Mouse (Mus musculus): ENCODE results near the gene 4933406M09Rik. TPM values are rescaled to one million over a fixed set of nuclear protein-coding genes. Genes with fewer than 3 reads are reported as not detected.

Gene 4933406M09Rik
- polyA plus RNA-seq, 1 experiment from 2014 or later = not detected

DNA sequence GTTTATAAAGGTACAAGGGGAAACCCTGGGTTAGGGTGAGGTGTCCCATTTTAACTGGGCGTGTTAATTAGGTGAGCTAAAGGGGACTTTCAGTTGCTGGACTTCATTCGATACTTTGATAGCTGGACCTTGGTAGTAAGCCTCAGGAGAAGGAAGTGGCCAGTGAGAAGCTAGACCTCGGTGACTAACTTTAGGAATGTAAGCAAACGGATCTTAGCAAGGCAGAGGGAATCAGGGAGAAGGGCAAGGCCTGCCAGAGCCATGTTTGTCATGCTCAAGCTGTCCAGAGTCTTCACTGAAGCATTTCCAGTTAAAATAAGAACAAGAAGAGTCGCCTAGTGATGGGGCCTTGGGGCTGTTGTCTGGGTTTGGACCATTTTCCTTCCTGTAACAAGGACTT lies 20.2 kb upstream of the 4933406M09Rik start:
- no peak for ATAC-seq
- no peak overlapping the region for H3K27ac ChIP-seq (ENCODE audit: low read length)
- H3K9me3 ChIP-seq (ENCODE audit: control insufficient read depth, low read length) = 0 out of 2 replicates have a peak, but pooled peaks cover 2% of the 10 kb centered on the region
- no peak overlapping the region for H3K4me2 ChIP-seq (ENCODE audit: low read length)
- H3K9ac ChIP-seq (replicated peaks; ENCODE audit: low read depth, low read length) = no peak overlapping the region
- H3K27me3 ChIP-seq (replicated peaks; ENCODE audit: control insufficient read depth, insufficient read depth, low read length) = no peaks in the 10 kb centered on the region
- 70% methylated on average over 5 of the region's 5 CpGs for WGBS
- peaks cover 8% of the 10 kb centered on the region for H3K4me1 ChIP-seq (replicated peaks; ENCODE audit: control insufficient read depth, insufficient read depth, low read length)
- no peak overlapping the region for H3K4me3 ChIP-seq (replicated peaks; ENCODE audit: low read length)
- H3K36me3 ChIP-seq (ENCODE audit: control insufficient read depth, insufficient read depth) = no peaks in the 10 kb centered on the region

DNA sequence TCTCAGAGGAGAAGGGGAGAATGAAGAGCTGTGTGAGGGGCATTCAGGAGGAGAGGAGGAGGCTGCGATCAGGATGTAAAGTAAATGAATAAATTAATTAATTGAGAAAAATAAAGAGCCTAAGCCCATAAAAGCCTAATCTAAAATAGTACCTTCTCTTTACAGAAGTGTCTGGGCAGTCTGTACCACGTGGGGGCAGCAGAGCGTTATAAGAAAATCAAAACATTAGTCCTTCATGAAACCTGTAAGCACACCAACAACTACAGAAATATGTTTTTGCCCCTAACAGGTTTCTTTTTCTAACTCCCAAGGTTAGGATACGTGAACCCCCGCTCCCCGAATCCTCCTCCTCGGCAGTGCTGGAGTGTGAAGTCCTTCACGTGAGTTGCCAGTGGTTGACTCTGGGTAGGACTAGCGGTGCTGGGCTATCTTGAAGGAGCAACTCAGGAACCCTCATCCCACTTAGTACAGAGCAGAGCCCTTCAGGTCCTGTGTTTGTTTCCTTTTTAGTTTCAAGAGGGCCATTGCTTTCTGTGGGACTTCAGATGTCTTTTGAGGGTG lies 16.9 kb upstream of the 4933406M09Rik start:
- 55% methylated on average over 9 of the region's 9 CpGs for WGBS

DNA sequence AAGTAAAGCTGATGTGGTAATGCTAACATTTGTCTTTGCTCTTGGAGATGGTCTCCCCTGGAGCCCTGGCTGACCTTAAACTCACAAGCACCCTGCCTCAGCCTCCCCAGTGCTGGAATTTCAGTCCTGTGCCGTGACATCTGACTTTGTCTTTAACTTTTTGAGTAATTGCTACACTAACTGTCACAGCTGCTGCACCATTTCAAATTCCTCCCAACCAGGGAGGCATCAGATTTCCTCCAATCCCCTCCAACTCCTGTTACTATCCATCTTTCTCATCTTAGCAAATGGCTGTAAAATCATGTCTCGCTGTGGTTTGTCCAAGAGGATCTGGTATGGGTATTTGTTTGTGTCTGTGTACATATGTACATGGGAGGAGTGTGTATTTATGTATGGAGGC lies 11.6 kb upstream of the 4933406M09Rik start:
- H3K4me2 ChIP-seq (ENCODE audit: low read length) = no peak overlapping the region
- ATAC-seq = no peak
- no peak overlapping the region for H3K9ac ChIP-seq (replicated peaks; ENCODE audit: low read depth, low read length)
- 74% methylated on average over 2 of the region's 2 CpGs for WGBS
- H3K36me3 ChIP-seq (ENCODE audit: control insufficient read depth, insufficient read depth) = no peaks in the 10 kb centered on the region
- H3K4me3 ChIP-seq (replicated peaks; ENCODE audit: low read length) = no peak overlapping the region
- H3K4me1 ChIP-seq (replicated peaks; ENCODE audit: control insufficient read depth, insufficient read depth, low read length) = no peaks in the 10 kb centered on the region
- H3K27ac ChIP-seq (ENCODE audit: low read length) = no peak overlapping the region
- 0 out of 2 replicates have a peak, but pooled peaks cover 2% of the 10 kb centered on the region for H3K9me3 ChIP-seq (ENCODE audit: control insufficient read depth, low read length)
- H3K27me3 ChIP-seq (replicated peaks; ENCODE audit: control insufficient read depth, insufficient read depth, low read length) = no peaks in the 10 kb centered on the region

More for the DNA sequence above, 16.9 kb upstream of the 4933406M09Rik start:
- Histone ChIP-seq H3K9me3 (ENCODE audit: control insufficient read depth, low read length) (0 out of 2 replicates have a peak, but pooled peaks cover 2% of the 10 kb centered on the region), H3K4me1 (replicated peaks; ENCODE audit: control insufficient read depth, insufficient read depth, low read length) (no peaks in the 10 kb centered on the region), H3K4me2 (ENCODE audit: low read length) (no peak overlapping the region), H3K27ac (ENCODE audit: low read length) (no peak overlapping the region), H3K36me3 (ENCODE audit: control insufficient read depth, insufficient read depth) (no peaks in the 10 kb centered on the region), H3K9ac (replicated peaks; ENCODE audit: low read depth, low read length) (no peak overlapping the region), H3K4me3 (replicated peaks; ENCODE audit: low read length) (no peak overlapping the region), H3K27me3 (replicated peaks; ENCODE audit: control insufficient read depth, insufficient read depth, low read length) (no peaks in the 10 kb centered on the region)
- ATAC-seq = no peak

DNA sequence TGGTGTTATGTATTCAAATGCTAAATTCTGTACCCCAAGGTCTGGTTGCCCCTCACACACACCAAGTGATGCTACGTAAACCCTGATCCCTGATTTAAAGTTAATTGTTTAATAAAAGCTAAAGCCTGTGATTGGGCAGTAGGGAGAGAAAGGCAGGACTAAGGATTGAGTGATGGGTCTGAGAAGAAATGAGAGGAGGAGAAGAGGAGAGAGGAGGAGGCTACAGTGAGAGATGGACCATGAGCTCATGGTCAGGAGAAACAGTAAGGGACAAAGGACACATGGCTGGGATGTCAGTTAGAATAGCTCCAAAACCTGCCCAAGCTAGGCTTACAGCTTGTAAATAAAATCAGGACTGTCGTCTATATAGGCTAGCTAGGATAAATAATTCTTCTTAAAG lies 4.7 kb upstream of the 4933406M09Rik start:
- H3K27me3 ChIP-seq (replicated peaks; ENCODE audit: control insufficient read depth, insufficient read depth, low read length) = 0 out of 2 replicates have a peak, but pooled peaks cover 2% of the 10 kb centered on the region
- H3K27ac ChIP-seq (ENCODE audit: low read length) = no peak overlapping the region
- 73% methylated on average over 2 of the region's 2 CpGs for WGBS
- no peak overlapping the region for H3K4me2 ChIP-seq (ENCODE audit: low read length)
- no peak overlapping the region for H3K4me3 ChIP-seq (replicated peaks; ENCODE audit: low read length)
- H3K9ac ChIP-seq (replicated peaks; ENCODE audit: low read depth, low read length) = no peak overlapping the region
- H3K4me1 ChIP-seq (replicated peaks; ENCODE audit: control insufficient read depth, insufficient read depth, low read length) = peaks cover 7% of the 10 kb centered on the region; the same call in 1 of the 2 replicates
- no peak for ATAC-seq
- no peaks in the 10 kb centered on the region for H3K36me3 ChIP-seq (ENCODE audit: control insufficient read depth, insufficient read depth)
- H3K9me3 ChIP-seq (ENCODE audit: control insufficient read depth, low read length) = no peaks in the 10 kb centered on the region

DNA sequence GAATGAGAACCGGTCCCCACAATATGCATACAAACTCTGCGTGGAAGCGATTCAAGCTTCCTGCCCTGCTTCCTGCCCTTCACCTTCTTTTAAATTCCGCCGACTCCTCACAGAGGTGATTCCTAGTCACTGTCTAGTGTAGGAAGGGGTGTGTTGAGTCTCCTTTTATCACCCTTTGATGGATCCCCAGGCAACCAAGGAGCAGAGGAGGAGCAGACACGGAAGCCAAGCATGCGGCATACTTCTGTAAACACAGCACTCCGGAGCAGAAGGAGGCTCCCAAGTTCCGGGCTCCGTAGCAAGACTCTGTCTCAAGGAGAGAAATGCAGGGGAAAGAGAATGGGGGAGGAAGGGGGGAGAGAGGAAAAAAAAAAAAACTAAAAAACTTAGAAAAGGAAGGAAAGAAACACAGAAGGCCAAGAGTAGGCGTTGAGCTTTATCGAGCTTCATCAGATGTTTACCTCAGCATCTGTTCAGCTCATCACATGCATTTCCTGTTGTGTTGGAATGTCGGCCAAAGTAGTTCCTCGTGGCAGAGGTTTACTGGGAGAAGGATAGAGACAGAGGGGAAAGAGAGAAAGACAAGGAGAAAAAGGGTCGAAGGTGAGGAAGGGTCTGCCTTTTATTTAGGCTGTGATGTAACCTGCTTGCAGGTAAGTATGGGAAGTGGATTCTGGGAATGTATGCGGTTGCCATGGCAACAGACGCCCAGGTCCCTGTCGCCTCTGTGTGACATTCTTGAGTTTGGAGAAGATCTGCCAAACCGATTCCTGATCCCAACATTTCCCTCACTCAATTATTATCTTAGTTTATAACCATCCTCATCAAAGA lies 3.7 kb upstream of the 4933406M09Rik start:
- ATAC-seq = no peak
- WGBS = 16% methylated on average over 19 of the region's 19 CpGs
- H3K27me3 ChIP-seq (replicated peaks; ENCODE audit: control insufficient read depth, insufficient read depth, low read length) = 0 out of 2 replicates have a peak, but pooled peaks cover 2% of the 10 kb centered on the region

DNA sequence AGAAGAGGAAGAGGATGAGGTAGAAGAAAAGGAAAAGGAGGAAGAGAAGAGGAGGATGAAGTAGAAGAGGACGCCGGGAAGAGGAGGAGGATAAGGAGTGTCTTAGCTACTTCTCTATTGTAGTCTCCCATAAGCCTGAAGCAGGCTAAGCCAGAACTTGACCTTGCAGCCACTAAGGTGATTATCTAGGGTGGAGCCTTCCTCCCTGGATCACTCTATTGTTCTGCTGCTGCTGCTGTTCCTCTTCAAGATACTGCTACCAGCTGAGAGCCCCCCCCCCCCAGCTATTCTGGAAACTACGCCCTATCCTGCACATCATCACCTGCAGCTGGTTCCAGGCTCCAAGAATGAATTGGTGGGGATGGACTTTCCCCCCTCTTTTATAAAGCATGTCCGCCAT lies 1.2 kb upstream of the 4933406M09Rik start:
- Histone ChIP-seq H3K4me2 (ENCODE audit: low read length) (no peak overlapping the region), H3K36me3 (ENCODE audit: control insufficient read depth, insufficient read depth) (no peaks in the 10 kb centered on the region), H3K27me3 (replicated peaks; ENCODE audit: control insufficient read depth, insufficient read depth, low read length) (0 out of 2 replicates have a peak, but pooled peaks cover 2% of the 10 kb centered on the region), H3K27ac (ENCODE audit: low read length) (no peak overlapping the region), H3K4me1 (replicated peaks; ENCODE audit: control insufficient read depth, insufficient read depth, low read length) (peaks cover 7% of the 10 kb centered on the region; the same call in 1 of the 2 replicates), H3K4me3 (replicated peaks; ENCODE audit: low read length) (no peak overlapping the region), H3K9ac (replicated peaks; ENCODE audit: low read depth, low read length) (no peak overlapping the region), H3K9me3 (ENCODE audit: control insufficient read depth, low read length) (no peaks in the 10 kb centered on the region)
- no peak for ATAC-seq
- 90% methylated on average over 4 of the region's 4 CpGs for WGBS

More for the DNA sequence above, 3.7 kb upstream of the 4933406M09Rik start:
- peaks cover 7% of the 10 kb centered on the region; the same call in 1 of the 2 replicates for H3K4me1 ChIP-seq (replicated peaks; ENCODE audit: control insufficient read depth, insufficient read depth, low read length)
- no peaks in the 10 kb centered on the region for H3K9me3 ChIP-seq (ENCODE audit: control insufficient read depth, low read length)
- H3K4me3 ChIP-seq (replicated peaks; ENCODE audit: low read length) = peak overlapping the region; percentile 22
- H3K27ac ChIP-seq (ENCODE audit: low read length) = no peak overlapping the region
- no peaks in the 10 kb centered on the region for H3K36me3 ChIP-seq (ENCODE audit: control insufficient read depth, insufficient read depth)
- no peak overlapping the region for H3K9ac ChIP-seq (replicated peaks; ENCODE audit: low read depth, low read length)
- H3K4me2 ChIP-seq (ENCODE audit: low read length) = peak overlapping the region; percentile 36

DNA sequence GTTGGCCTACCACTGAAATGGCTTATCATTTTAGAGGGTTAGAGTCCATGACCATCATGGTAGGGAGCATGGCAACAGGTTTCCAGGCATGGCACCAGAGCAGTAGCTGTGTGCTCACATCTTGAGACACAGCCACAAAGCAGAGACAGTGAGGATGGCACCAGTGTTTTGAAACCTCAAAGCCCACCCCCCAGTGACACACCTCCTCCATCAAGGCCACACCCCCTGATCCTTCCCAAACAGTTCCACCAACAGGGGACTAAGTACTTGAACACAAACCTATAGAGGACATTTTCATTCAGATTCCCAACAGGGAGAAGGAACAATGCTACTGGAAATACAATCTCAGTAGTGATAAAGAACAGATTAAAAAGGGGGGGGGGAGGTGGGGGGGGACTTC lies 564 bp upstream of the 4933406M09Rik start:
- H3K36me3 ChIP-seq (ENCODE audit: control insufficient read depth, insufficient read depth) = no peaks in the 10 kb centered on the region
- no peak for ATAC-seq
- no peaks in the 10 kb centered on the region for H3K9me3 ChIP-seq (ENCODE audit: control insufficient read depth, low read length)
- no peak overlapping the region for H3K4me2 ChIP-seq (ENCODE audit: low read length)
- no peak overlapping the region for H3K9ac ChIP-seq (replicated peaks; ENCODE audit: low read depth, low read length)
- H3K27ac ChIP-seq (ENCODE audit: low read length) = no peak overlapping the region
- H3K27me3 ChIP-seq (replicated peaks; ENCODE audit: control insufficient read depth, insufficient read depth, low read length) = 0 out of 2 replicates have a peak, but pooled peaks cover 2% of the 10 kb centered on the region
- peaks cover 7% of the 10 kb centered on the region; the same call in 1 of the 2 replicates for H3K4me1 ChIP-seq (replicated peaks; ENCODE audit: control insufficient read depth, insufficient read depth, low read length)
- no peak overlapping the region for H3K4me3 ChIP-seq (replicated peaks; ENCODE audit: low read length)

DNA sequence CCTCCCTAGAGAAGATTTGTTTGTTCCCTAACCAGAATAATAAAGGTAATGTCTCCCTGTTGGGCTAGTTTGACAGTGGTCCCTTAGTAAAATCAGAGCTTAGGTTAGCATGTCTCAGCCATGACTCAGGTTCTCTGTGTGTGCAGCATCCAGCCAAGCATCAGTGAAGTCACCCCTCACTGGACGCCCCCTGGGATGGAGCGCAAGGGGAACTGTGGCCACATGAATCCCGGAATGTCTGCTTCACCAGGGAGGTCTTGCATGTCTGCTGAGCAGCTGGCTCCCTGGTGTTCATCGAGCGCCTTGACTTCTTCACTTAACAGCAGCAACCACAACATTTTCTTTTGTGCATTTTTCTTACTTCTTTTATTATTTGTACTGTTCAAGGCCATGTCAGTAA lies 8.1 kb downstream of the 4933406M09Rik start:
- H3K27ac ChIP-seq (ENCODE audit: low read length) = no peak overlapping the region
- no peak for ATAC-seq
- no peaks in the 10 kb centered on the region for H3K9me3 ChIP-seq (ENCODE audit: control insufficient read depth, low read length)
- H3K9ac ChIP-seq (replicated peaks; ENCODE audit: low read depth, low read length) = no peak overlapping the region
- no peaks in the 10 kb centered on the region for H3K27me3 ChIP-seq (replicated peaks; ENCODE audit: control insufficient read depth, insufficient read depth, low read length)
- H3K4me2 ChIP-seq (ENCODE audit: low read length) = no peak overlapping the region
- no peaks in the 10 kb centered on the region for H3K4me1 ChIP-seq (replicated peaks; ENCODE audit: control insufficient read depth, insufficient read depth, low read length)
- WGBS = 62% methylated on average over 5 of the region's 5 CpGs
- no peaks in the 10 kb centered on the region for H3K36me3 ChIP-seq (ENCODE audit: control insufficient read depth, insufficient read depth)
- no peak overlapping the region for H3K4me3 ChIP-seq (replicated peaks; ENCODE audit: low read length)

DNA sequence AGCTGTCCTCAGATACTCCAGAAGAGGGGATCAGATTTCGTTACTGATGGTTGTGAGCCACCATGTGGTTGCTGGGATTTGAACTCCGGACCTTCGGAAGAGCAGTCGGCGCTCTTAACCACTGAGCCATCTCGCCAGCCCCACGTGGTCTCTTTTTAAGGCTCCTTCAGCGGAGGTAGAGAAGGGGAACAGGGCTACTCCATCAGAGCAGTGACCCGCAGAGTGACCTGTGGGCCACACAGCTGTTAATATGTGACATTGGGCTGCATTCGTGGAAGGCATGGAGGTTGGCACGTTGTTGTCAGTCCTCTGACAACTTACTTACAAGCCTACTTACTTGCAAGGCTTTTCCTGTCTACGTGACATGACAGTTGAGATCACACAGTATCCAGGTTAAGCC lies 12.5 kb downstream of the 4933406M09Rik start:
- Histone ChIP-seq H3K4me2 (ENCODE audit: low read length) (no peak overlapping the region), H3K9me3 (ENCODE audit: control insufficient read depth, low read length) (no peaks in the 10 kb centered on the region; the same call in 1 of the 2 replicates), H3K9ac (replicated peaks; ENCODE audit: low read depth, low read length) (no peak overlapping the region), H3K27me3 (replicated peaks; ENCODE audit: control insufficient read depth, insufficient read depth, low read length) (no peaks in the 10 kb centered on the region), H3K36me3 (ENCODE audit: control insufficient read depth, insufficient read depth) (no peaks in the 10 kb centered on the region), H3K4me3 (replicated peaks; ENCODE audit: low read length) (no peak overlapping the region), H3K27ac (ENCODE audit: low read length) (no peak overlapping the region), H3K4me1 (replicated peaks; ENCODE audit: control insufficient read depth, insufficient read depth, low read length) (no peaks in the 10 kb centered on the region)
- ATAC-seq = no peak
- WGBS = 90% methylated on average over 12 of the region's 12 CpGs

Measured in forebrain, embryonic 16.5 days (tissue).